Mouse (Mus musculus) neural tube, embryonic 12.5 days (tissue): ENCODE results near the gene Atp8b3. TPM values are rescaled to one million over a fixed set of nuclear protein-coding genes. Genes with fewer than 3 reads are reported as not detected.

ENCODE experiments used
- ATAC-seq: fragments of 200-750 bp; cut with Nextera tagmentation; 2 replicates; pipeline ENCODE4 v1.8.0; 2017; ENCODE audit warnings: low read depth, mild to moderate bottlenecking, moderate TSS enrichment, moderate library complexity; ENCODE audit not compliant: low FRiP score
- H3K27ac ChIP-seq: fragments of 300-500 bp; sonication (generic); 2 replicates; pipeline ENCODE4 v1.5.1; 2016
- H3K27me3 ChIP-seq: fragments of 300-500 bp; sonication (generic); replicated peaks from 2 replicates; pipeline ENCODE4 v1.6.1; 2016; ENCODE audit warnings: mild to moderate bottlenecking
- H3K36me3 ChIP-seq: fragments of 300-500 bp; sonication (generic); 2 replicates; pipeline ENCODE4 v1.6.1; 2016; ENCODE audit warnings: mild to moderate bottlenecking
- H3K4me1 ChIP-seq: fragments of 300-500 bp; sonication (generic); 2 replicates; pipeline ENCODE4 v1.6.1; 2016
- H3K4me2 ChIP-seq: fragments of 300-500 bp; sonication (generic); replicated peaks from 2 replicates; pipeline ENCODE4 v1.6.1; 2016; ENCODE audit warnings: mild to moderate bottlenecking
- H3K4me3 ChIP-seq: fragments of 300-500 bp; sonication (generic); 2 replicates; pipeline ENCODE4 v1.5.1; 2016
- H3K9ac ChIP-seq: fragments of 300-500 bp; sonication (generic); 2 replicates; pipeline ENCODE4 v1.6.1; 2016; ENCODE audit warnings: mild to moderate bottlenecking
- H3K9me3 ChIP-seq: fragments of 300-500 bp; sonication (generic); 2 replicates; pipeline ENCODE4 v1.6.1; 2016; ENCODE audit warnings: mild to moderate bottlenecking
- WGBS: fragments of 180-500 bp; shearing (Covaris S2); methylation state at CpG from one replicate; pipeline ENCODE4 v1.1.7; 2016; 5-methylcytosine and 5-hydroxymethylcytosine counted together
- polyA plus RNA-seq: library from polyadenylated mRNA; unstranded; fragments of >200 nt; fragmentation: Nextera tagmentation; extraction: Ambion mirVana; gene quantifications from 2 replicates; pipeline ENCODE4 v1.2.1, GENCODE M21; 2016

Atp8b3 gene
- polyA plus RNA-seq, 1 experiment from 2014 or later: 1.0 TPM

DNA sequence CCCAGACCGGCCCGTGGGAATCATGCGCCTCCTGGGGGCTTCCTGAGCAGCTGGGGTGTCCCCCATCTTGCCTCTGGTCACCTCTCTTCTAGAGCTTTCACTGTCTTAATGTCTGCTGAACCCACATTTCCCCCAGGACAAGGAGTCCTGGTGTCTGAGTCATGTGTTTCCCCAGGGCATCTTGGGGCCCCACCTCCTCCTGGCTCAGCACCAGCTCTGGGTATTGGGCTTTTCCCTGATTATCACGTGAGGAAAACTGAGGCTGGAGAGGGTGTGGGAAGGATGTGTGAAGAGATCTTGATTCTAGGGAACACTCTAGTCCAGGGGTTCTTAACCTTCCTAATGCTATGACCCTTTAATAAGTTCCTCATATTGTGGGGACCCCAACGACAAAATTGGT, 744 bp downstream of the Atp8b3 start:
- ATAC-seq: no peak

DNA sequence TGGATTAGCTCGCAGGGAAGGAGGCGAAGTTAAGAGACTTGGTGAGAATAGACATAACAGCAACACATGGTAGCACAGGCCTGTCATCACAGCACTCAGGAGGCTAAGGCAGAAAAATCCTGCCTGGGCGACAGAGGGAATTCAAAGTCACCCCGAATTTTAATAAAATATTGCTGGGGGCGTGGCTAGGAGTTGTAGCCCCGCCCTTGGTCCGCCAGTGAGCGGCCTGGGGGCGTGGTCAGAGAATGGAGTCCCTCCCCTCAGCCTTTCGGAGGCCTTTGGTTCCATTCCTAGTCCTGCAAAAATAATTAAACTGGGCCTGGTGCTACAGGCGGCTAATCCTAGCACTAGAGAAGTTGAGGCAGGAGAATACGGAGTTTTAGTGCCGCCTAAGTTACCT, 3.2 kb downstream of the Atp8b3 start:
- WGBS: 8% methylated on average over 13 of the region's 13 CpGs
- Histone ChIP-seq H3K4me2 (no peak overlapping the region; the same call in 1 of the 2 replicates), H3K27ac (no peak overlapping the region), H3K4me1 (no peaks in the 10 kb centered on the region; the same call in none of the 2 replicates), H3K27me3 (peaks cover 52% of the 10 kb centered on the region), H3K36me3 (no peaks in the 10 kb centered on the region), H3K9me3 (no peaks in the 10 kb centered on the region), H3K4me3 (no peak overlapping the region), H3K9ac (no peak overlapping the region)
- ATAC-seq: no peak

More for the DNA sequence above, 744 bp downstream of the Atp8b3 start:
- Histone ChIP-seq H3K36me3 (peaks cover 23% of the 10 kb centered on the region), H3K27ac (no peak overlapping the region), H3K9me3 (no peaks in the 10 kb centered on the region), H3K27me3 (peaks cover 52% of the 10 kb centered on the region), H3K4me2 (no peak overlapping the region), H3K4me1 (no peaks in the 10 kb centered on the region; the same call in none of the 2 replicates), H3K4me3 (no peak overlapping the region), H3K9ac (no peak overlapping the region)
- 64% methylated on average over 5 of the region's 5 CpGs for WGBS

DNA sequence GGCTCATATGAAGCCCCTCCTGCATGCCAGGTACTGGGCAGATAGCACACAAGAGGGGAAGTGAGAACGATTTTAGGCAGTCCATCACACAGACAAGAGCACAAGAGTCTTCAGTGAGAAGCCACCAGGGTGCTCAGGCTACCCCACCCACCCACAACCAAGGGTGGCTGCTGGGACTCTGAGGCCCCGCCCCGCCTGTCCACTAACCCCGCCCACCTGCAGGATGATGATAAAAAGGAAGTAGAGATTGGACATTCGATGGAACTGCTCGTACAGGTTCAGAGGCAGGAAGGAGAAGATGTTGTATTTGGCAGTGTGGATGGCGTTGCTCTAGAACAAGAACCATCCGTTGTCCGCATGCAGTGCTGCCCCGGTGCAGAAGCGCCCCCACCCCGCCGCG, 3.9 kb downstream of the Atp8b3 start:
- peaks cover 52% of the 10 kb centered on the region for H3K27me3 ChIP-seq
- 11% methylated on average over 14 of the region's 14 CpGs for WGBS
- no peak for ATAC-seq

DNA sequence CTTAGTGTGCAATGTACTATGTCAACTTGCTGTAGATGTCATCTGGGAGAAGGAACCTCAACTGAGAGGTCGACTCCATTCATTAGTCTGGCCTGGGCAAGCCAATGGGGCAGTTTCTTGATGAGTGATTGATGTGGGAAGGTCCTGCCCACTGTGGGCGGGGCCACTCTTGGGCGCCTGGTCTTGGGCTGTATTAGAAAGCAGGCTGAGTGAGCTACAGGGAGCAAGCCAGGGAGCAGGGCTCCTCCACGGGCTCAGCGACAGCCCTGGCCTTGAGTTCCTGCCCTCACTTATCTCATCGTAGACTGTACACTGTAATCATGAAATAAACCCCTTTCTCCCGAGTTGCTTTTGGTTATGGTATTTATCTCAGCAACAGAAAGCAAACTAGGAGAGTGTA, 5.2 kb downstream of the Atp8b3 start:
- 14% methylated on average over 7 of the region's 7 CpGs for WGBS
- Histone ChIP-seq H3K4me3 (no peak overlapping the region), H3K9ac (no peak overlapping the region), H3K4me2 (no peak overlapping the region), H3K4me1 (no peaks in the 10 kb centered on the region; the same call in none of the 2 replicates), H3K27me3 (peaks cover 47% of the 10 kb centered on the region), H3K36me3 (no peaks in the 10 kb centered on the region), H3K9me3 (no peaks in the 10 kb centered on the region), H3K27ac (no peak overlapping the region)
- no peak for ATAC-seq

More for the DNA sequence above, 3.9 kb downstream of the Atp8b3 start:
- Histone ChIP-seq H3K4me2 (peak overlapping the region; percentile 18; the same call in 1 of the 2 replicates), H3K4me3 (no peak overlapping the region), H3K27ac (no peak overlapping the region), H3K4me1 (no peaks in the 10 kb centered on the region; the same call in none of the 2 replicates), H3K36me3 (no peaks in the 10 kb centered on the region), H3K9ac (no peak overlapping the region), H3K9me3 (no peaks in the 10 kb centered on the region)

DNA sequence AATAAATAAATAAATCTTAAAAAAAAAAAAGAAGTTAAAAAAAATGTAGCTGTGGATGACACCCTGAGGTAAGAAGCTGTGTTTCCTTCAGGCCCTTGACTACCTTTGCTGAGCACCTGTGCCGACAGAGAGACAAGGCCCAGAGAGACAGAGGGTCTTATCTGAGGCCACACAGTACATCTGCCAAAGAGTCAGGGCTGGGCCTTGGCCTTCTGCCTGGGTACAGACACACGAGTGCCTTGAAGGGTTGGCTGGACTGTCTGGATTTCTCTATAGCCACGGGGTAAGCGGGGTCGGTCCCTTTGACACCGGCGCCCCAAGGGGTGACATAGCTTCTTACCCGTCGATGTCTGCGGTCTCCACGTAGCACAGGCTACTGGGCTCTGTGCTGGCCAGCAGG, 6.1 kb downstream of the Atp8b3 start:
- H3K4me2 ChIP-seq: no peak overlapping the region
- ATAC-seq: no peak
- no peak overlapping the region for H3K9ac ChIP-seq
- no peak overlapping the region for H3K4me3 ChIP-seq
- H3K36me3 ChIP-seq: no peaks in the 10 kb centered on the region
- 87% methylated on average over 11 of the region's 11 CpGs for WGBS
- H3K9me3 ChIP-seq: no peaks in the 10 kb centered on the region
- H3K27me3 ChIP-seq: peaks cover 38% of the 10 kb centered on the region
- no peak overlapping the region for H3K27ac ChIP-seq
- H3K4me1 ChIP-seq: no peaks in the 10 kb centered on the region; the same call in 1 of the 2 replicates

DNA sequence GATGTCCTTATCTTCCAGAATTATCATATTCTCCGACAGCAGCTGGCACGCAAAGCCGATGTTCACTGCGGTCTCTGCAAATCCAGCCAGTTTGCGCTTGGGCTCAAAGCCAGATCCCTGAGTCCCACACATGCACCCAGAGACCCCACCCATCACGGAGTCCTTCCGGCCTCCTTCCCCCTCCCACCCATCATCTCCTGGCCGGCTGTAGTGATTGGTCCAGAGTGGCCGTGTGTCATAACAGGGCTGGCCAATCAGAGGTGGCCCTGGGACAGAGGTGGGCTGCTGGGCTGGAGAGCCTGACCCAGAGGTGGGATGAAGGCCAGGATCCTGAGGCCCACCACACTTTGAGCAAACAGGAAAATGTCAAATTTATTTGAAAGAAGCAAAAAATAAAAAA, 12.8 kb downstream of the Atp8b3 start:
- ATAC-seq: peak; percentile 88
- no peaks in the 10 kb centered on the region; the same call in 1 of the 2 replicates for H3K27me3 ChIP-seq
- H3K27ac ChIP-seq: no peak overlapping the region
- H3K4me2 ChIP-seq: peak overlapping the region; percentile 49
- peaks cover 8% of the 10 kb centered on the region for H3K9me3 ChIP-seq
- no peaks in the 10 kb centered on the region for H3K36me3 ChIP-seq
- no peak overlapping the region for H3K9ac ChIP-seq
- peak overlapping the region; percentile 11; the same call in 1 of the 2 replicates for H3K4me3 ChIP-seq
- H3K4me1 ChIP-seq: no peaks in the 10 kb centered on the region
- 18% methylated on average over 9 of the region's 9 CpGs for WGBS

DNA sequence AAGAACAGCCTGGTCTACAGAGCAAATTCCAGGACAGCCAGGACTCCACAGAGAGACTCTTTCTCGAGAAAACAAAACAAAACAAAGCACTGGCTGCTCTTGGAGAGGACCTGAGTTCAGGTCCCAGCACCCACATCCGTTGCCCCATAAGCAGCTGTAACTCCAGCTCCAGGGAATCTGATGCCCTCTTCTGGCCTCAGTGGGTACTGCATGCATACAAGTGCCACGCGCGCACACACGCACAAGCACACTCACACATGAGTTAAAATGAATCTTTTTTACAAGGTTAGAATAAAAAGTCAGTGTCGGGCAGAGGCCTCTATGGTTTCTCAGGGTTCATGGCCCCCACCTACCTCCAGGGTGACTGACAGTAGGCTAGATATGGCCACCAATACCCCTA, 15.6 kb downstream of the Atp8b3 start:
- Histone ChIP-seq H3K27ac (no peak overlapping the region), H3K4me1 (no peaks in the 10 kb centered on the region), H3K9ac (no peak overlapping the region), H3K9me3 (peaks cover 10% of the 10 kb centered on the region), H3K27me3 (0 out of 2 replicates have a peak, but pooled peaks cover under 1% of the 10 kb centered on the region), H3K36me3 (peaks cover 2% of the 10 kb centered on the region; the same call in 1 of the 2 replicates), H3K4me2 (no peak overlapping the region), H3K4me3 (no peak overlapping the region)
- WGBS: 93% methylated on average over 7 of the region's 7 CpGs
- no peak for ATAC-seq

DNA sequence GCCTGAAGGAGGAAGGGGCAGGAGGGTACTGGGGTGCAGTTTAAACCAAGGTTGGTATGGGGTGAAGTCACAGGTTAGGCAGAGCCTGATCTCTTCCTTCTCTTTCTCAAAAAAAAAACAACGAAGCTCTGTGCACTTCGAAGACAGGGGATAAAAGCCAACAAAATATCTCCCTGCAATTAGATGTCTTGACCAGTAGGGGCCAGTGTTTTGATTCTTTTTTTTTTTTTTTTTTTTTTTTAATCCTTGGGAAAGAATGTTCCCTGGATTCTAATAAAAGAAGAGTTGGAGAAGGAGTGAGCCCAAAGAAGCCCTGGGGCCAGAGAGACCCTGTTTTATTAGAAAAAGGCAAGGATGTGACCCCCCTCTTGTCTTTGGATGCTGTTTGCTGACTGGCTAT, 19.6 kb downstream of the Atp8b3 start:
- Histone ChIP-seq H3K4me2 (no peak overlapping the region), H3K4me1 (no peaks in the 10 kb centered on the region), H3K27ac (no peak overlapping the region), H3K9me3 (peaks cover 10% of the 10 kb centered on the region), H3K9ac (no peak overlapping the region), H3K4me3 (no peak overlapping the region), H3K27me3 (peaks cover 16% of the 10 kb centered on the region), H3K36me3 (peaks cover 2% of the 10 kb centered on the region; the same call in 1 of the 2 replicates)
- ATAC-seq: no peak
- 86% methylated on average over 2 of the region's 2 CpGs for WGBS

DNA sequence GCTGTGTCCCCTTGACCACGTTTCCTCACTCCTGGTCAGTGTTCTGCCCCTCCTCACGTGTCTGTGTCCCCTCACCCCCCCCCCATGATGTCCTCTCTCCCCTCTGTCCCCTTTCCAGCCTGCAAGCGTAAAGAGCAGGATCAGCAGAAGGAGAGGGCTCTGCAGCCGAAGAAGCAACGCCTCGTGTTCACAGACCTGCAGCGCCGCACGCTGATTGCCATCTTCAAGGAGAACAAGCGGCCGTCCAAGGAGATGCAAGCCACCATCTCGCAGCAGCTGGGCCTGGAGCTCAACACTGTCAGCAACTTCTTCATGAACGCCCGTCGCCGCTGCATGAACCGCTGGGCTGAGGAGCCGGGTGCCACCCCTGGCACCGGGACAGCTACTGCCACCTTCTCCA, 25.2 kb downstream of the Atp8b3 start:
- 0 out of 2 replicates have a peak overlapping the region, but pooled peaks have one; percentile 8 for H3K9ac ChIP-seq
- peaks cover 7% of the 10 kb centered on the region; the same call in 1 of the 2 replicates for H3K4me1 ChIP-seq
- no peak for ATAC-seq
- H3K4me2 ChIP-seq: peak overlapping the region; percentile 38
- H3K9me3 ChIP-seq: no peaks in the 10 kb centered on the region
- H3K4me3 ChIP-seq: no peak overlapping the region
- WGBS: 8% methylated on average over 19 of the region's 19 CpGs
- no peaks in the 10 kb centered on the region for H3K36me3 ChIP-seq
- H3K27ac ChIP-seq: no peak overlapping the region
- H3K27me3 ChIP-seq: peaks cover 46% of the 10 kb centered on the region

DNA sequence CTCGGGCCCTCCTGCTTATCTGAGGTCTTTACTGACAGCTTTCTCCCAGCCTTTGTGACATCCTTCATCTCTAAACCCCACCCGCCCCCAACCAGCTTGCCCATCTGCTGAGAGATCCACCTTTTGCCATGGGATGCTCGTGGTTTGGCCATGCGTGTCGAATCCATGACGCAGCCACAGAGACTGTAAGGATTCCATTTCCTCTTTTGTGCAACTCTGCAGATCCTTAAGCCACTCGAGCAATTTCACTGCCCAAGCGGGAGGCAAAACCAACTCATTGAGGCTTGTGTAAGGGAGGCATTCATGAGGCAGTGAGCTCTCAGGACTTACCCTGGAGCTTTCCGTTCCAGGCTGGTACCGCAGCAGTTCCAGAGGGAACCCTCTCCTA, 28.7 kb downstream of the Atp8b3 start:
- no peak for ATAC-seq
- 51% methylated on average over 10 of the region's 10 CpGs for WGBS
- no peak overlapping the region for H3K9ac ChIP-seq

DNA sequence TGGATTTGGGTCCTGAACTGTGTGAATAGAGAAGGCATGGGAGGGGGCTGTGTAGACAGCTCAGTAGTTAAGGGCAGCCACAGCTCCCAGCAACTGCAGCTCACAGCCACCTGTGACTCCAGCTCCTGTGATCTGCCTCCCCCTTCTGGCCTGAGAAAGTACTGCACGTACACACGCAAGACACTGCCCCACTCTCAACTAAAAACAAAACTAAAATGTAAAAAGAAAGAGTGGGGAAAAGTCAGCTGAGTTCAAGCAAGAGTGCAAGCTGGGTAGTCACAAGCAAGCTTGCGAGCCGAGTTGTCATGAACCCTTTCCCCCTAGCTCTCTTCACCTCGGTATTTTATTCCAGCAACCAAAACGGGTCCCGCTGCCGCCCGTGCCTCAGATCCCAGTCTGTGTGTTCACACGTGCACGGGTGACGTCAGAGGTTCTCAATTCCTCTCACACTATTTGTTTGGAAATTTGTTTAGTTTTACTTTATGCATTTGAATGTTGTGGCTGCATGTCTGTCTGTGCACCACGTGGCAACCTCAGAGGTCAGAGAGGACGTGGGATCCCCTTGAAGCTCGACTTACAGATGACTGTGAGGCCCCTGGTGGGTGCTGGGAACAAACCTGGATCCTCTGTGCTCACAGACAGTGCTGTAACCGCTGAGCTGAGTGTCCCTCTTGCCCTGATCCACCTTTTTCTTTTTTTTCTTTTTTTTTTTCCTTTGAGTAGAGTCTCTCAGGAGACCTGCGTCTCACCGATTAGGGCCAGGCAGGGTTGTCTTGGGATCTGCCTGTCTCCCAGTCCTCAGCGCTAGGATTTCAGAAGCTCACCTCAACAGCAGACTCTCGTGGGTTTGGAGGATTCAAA, 29.3 kb downstream of the Atp8b3 start:
- peak overlapping the region; percentile 49 for H3K4me2 ChIP-seq
- H3K9me3 ChIP-seq: no peaks in the 10 kb centered on the region
- H3K9ac ChIP-seq: no peak overlapping the region
- no peak overlapping the region for H3K4me3 ChIP-seq
- peaks cover 59% of the 10 kb centered on the region for H3K27me3 ChIP-seq
- no peak for ATAC-seq
- no peak overlapping the region for H3K27ac ChIP-seq
- WGBS: 10% methylated on average over 20 of the region's 20 CpGs
- no peaks in the 10 kb centered on the region for H3K36me3 ChIP-seq
- peaks cover 7% of the 10 kb centered on the region; the same call in 1 of the 2 replicates for H3K4me1 ChIP-seq

More for the DNA sequence above, 28.7 kb downstream of the Atp8b3 start:
- no peak overlapping the region for H3K4me3 ChIP-seq
- peaks cover 7% of the 10 kb centered on the region; the same call in 1 of the 2 replicates for H3K4me1 ChIP-seq
- H3K9me3 ChIP-seq: no peaks in the 10 kb centered on the region
- no peak overlapping the region for H3K4me2 ChIP-seq
- no peaks in the 10 kb centered on the region for H3K36me3 ChIP-seq
- H3K27ac ChIP-seq: no peak overlapping the region
- H3K27me3 ChIP-seq: peaks cover 58% of the 10 kb centered on the region

DNA sequence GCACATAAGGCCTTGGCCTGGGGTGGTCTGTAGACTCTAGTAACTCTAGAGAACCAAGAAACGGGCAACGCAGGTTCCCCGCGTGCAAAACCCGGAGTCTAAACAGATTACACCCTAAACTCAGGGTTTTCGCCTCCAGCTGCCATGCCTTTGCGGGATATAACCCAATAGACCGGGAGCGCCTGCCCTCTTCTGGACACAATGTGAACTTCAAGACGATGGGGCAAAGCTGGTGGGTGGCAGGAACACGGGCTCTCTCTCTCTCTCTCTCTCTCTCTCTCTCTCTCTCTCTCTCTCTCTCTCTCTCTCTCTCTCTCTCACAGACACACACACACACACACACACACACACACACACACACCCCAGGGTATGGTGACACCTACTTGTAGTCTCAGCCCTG, 32.7 kb downstream of the Atp8b3 start:
- no peaks in the 10 kb centered on the region for H3K9me3 ChIP-seq
- no peak for ATAC-seq
- H3K36me3 ChIP-seq: no peaks in the 10 kb centered on the region
- 0 out of 2 replicates have a peak, but pooled peaks cover 3% of the 10 kb centered on the region for H3K4me1 ChIP-seq
- H3K4me3 ChIP-seq: no peak overlapping the region
- H3K27me3 ChIP-seq: peaks cover 68% of the 10 kb centered on the region
- no peak overlapping the region for H3K27ac ChIP-seq
- under 1% methylated on average over 11 of the region's 11 CpGs for WGBS
- H3K9ac ChIP-seq: no peak overlapping the region
- H3K4me2 ChIP-seq: no peak overlapping the region
